Mouse (Mus musculus) activated CD4-positive, CD25-positive, alpha-beta regulatory T cell (primary cell): ENCODE measurements around the gene Gtsf2. TPM values are rescaled to one million over a fixed set of nuclear protein-coding genes. Genes with fewer than 3 reads are reported as not detected.

Experiments used
- polyA plus RNA-seq, 2 experiments: library from polyadenylated mRNA; unstranded; fragments of 100-300 nt; shearing (Covaris generic); gene quantifications; one replicate each; pipeline ENCODE4 v1.2.1; 2017

Gtsf2 gene
- not detected for polyA plus RNA-seq

DNA sequence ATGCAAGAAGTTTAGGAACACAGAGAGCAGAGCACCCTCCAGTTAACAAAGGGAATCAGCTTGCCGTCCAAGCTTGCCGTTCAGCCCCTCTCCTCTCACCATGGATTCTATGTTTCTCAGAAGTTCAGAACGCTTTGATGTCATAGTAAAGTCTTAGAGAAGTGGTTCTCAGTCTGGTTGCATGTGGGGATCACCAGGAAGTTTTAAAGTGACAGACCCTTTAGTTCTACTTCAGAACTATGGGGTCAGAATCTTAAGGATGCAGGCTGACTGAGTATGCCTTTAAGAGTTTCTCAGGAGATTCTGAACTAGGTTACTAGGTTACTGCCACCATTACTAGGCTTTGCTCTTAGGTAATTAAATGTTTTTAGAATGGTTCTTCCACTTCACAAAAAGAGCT, at the start of gene Gtsf2:
Gene Gtsf2, minus strand, starts transcription at position 101 of the 400 bp plus-strand sequence.

DNA sequence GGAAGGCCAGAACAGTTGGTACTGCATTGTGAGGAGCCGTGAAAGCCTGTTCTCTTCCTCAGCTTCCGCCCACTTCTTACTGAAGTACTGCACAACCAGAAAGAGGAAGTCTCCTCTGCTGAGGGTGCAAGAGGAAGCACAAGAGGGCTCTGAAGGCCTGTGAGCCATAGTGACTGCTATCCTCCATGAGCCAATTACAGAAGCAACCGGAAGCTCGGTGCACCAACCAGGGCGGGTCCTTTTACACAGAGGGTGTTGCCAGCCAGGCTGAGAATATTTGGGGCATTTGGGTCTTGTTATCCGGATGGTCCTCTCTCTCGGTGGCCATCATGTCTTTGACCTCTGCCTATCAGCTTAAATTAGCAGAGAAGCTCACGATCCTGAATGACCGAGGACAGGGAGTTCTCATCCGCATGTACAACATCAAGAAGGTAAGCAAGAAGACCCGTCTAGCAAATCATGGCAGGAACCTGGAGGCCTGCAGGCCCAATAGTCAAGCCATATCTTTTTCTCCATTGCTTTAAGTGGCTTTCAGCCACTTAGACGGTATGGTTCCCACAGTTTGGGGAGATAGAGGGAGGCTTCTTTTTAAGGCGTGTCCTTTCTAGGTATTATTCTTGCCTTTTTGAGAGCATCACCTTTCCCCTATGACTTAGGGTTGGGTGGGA, 5.4 kb upstream of the Gtsf2 start, which contains the start of gene Nckap1l:
Gene Nckap1l, plus strand, starts transcription at position 244 of the 668 bp plus-strand sequence.

GRCm38 (mm10) chr15:103430241-103430640, 18.0 kb downstream of the Gtsf2 start, which contains the start of gene Gtsf1:
TSS of gene Gtsf1 (minus strand) at chr15:103430470.

Other genes with a start within 250 kb of the Gtsf2 start
- gene Cbx5, start 208.7 kb downstream of the Gtsf2 start, polyA plus RNA-seq, result 10 to 100 TPM in 1 of 2 experiments, 1 to 10 TPM in 1; 8.8 to 11.4 TPM
- gene Hnrnpa1, start 208.0 kb downstream of the Gtsf2 start, polyA plus RNA-seq, result 100 to 1,000 TPM; 125 to 170 TPM
- gene Nfe2, start 190.1 kb downstream of the Gtsf2 start, polyA plus RNA-seq, result 1 to 10 TPM in 1 of 2 experiments, under 1 TPM in 1; 0.48 to 1.9 TPM
- 100 to 1,000 TPM; 175 to 181 TPM for gene Copz1, start 175.8 kb downstream of the Gtsf2 start, polyA plus RNA-seq
- not detected for gene Gpr84, start 137.9 kb downstream of the Gtsf2 start, polyA plus RNA-seq
- under 1 TPM in 1 of 2 experiments, not detected in 1; 0.57 TPM for gene Zfp385a, start 108.4 kb downstream of the Gtsf2 start, polyA plus RNA-seq
- gene Itga5, start 81.7 kb downstream of the Gtsf2 start, polyA plus RNA-seq, result 1 to 10 TPM; 2.8 to 3.4 TPM
- gene Gtsf1, start 18.0 kb downstream of the Gtsf2 start, polyA plus RNA-seq, result under 1 TPM in 1 of 2 experiments, not detected in 1; 0.68 TPM
- gene Nckap1l, start 5.3 kb upstream of the Gtsf2 start, polyA plus RNA-seq, result 100 to 1,000 TPM in 1 of 2 experiments, 10 to 100 TPM in 1; 90.2 to 144 TPM
- gene Pde1b, start 54.6 kb upstream of the Gtsf2 start, polyA plus RNA-seq, result 1 to 10 TPM; 8.2 to 8.6 TPM
- gene Ppp1r1a, start 89.5 kb upstream of the Gtsf2 start, polyA plus RNA-seq, result not detected
- under 1 TPM in 1 of 2 experiments, not detected in 1; 0.22 TPM for gene Glycam1, start 116.6 kb upstream of the Gtsf2 start, polyA plus RNA-seq